Mouse (Mus musculus) MEL-GATA-1-ER (cell line): ENCODE data around the gene Lhx9.
"Not testable (repeated sequence)": the region's sequence is repeated elsewhere in the genome, so short reads cannot be mapped to it uniquely, and the experiment has no call there.

Experiments
- DNase-seq: peaks from one replicate; pipeline ENCODE4 v3.0.0-alpha.2; 2012; ENCODE audit warnings: low read depth; ENCODE audit errors: extremely low read depth

The Lhx9 gene

GRCm38 (mm10) chr1:138848511-138849109 lies at the start of gene Lhx9:
Gene Lhx9 (minus strand): TSS chr1:138848577.
- DNase-seq: no peak

DNA sequence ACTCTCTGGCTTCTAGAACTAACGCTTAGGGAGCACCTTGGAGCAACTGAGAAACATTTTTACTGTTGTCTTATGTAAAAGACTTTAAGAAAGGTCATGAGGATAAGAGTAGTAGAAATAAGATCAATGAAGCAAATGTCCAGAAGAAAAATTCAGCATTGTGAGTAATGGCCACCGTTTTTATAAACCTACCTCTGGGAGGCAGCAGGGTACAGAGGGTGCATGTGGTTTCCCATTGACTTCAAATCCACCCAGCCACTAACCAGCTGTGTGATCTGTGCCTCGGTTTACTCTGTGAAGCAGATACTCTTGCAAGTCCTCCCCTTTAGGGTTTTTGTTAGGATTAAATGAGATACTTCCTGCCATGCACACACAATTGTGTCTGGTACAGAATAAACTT lies 47.7 kb upstream of the Lhx9 start:
- DNase-seq: no peak

- no peak for DNase-seq
Measured at GRCm38 (mm10) chr1:138877470-138878254, 29.3 kb upstream of the Lhx9 start.

DNA sequence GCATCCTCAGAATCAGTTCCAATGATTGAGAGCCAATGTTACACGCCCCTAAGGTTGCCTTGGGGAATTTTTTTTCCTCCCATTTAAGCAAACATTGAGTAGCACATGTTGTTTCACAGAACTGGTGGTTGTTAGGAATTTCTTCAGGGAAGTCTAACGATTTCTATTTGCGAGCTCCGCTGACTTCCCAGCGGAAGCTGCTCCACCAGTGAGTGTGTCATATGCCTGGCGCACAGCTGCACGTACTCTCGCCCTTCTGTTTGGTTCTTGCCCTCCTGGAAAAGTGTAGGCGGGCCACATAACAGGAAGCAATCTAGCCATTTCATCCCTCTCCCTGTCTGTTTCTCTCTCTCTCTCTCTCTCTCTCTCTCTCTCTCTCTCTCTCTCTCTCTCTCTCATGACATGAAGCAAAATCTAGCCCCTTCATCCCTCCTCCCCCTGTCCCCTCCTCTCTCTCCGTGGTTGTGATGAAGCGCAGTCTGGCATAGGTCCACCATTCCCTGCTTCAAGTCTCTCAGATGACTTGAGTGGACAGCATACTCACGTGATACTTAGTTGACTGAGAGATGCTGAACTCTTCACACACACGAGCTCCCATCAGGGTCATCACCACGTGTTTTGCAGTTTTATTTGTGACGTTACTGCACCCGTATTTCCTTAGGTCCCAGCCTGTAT lies 28.1 kb upstream of the Lhx9 start:
- DNase-seq: no peak

- DNase-seq: not testable (repeated sequence)
Measured at GRCm38 (mm10) chr1:138856101-138856950, 7.9 kb upstream of the Lhx9 start, which contains the start of gene 2310009B15Rik. Gene 2310009B15Rik (minus strand): TSS chr1:138856852.

DNA sequence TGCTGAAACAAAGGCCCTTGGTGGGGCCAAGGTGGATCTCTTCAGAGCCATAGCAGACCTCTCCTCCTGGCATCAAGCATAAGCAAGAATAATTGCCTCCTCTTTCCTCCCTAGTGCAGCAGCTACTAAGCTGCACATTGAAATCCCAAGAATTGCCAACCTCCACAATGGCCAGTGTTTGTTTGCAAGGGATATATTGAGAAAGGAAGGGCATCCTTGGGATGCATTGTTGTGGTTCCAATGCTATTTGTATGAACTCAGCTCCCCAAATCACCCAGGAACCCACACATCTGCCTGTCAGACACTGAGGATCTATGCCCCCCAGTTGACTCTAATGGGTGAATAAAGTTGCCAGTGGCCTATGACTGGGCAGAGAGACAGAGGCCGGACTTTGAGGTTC lies 2.4 kb upstream of the Lhx9 start:
- DNase-seq: no peak

GRCm38 (mm10) chr1:138850161-138850539 lies 1.8 kb upstream of the Lhx9 start:
- no peak for DNase-seq

GRCm38 (mm10) chr1:138849531-138850160 lies 1.3 kb upstream of the Lhx9 start:
- no peak for DNase-seq

DNA sequence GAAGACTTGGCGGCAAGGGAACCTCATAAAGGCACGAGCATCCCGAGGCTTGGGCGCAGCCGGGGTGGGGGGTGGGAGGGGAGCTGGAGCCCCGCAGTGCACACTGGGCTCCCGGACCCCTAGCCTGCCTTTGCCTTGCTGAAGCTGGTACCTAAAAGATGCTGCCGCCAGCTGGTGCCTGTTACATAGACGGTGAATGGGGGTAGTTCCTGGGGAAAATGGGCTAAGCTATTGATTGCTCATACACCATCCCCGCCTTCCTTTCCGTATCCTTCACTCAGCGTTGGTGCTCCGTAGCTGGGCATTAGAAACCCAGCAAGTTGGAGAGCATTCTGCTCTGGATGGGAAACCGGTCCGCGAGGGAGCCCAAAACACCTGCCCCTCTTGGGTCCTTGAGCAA lies 351 bp downstream of the Lhx9 start:
- no peak for DNase-seq

- DNase-seq: no peak
Measured at GRCm38 (mm10) chr1:138847146-138847545, 1.2 kb downstream of the Lhx9 start.

GRCm38 (mm10) chr1:138846581-138846980 lies 1.8 kb downstream of the Lhx9 start:
- DNase-seq: no peak

DNA sequence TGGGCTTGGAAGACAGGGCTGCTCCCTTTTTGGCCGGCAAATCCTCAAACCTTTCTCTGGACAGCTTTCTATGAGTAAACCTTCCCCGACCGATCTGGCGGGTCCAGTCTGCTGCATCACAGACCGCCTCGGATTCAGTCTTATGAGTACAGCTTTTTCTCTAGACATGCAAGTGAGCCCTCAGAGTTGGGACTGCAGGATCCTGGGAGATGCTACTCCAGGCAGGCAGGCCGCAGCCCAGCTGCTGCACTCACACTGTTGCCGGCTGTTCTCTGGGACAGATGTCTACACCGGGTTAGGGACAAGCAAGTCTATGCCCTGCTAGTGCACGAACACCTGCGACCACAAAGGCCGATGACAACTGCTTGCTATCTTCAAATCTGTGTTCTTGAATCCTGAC lies 2.2 kb downstream of the Lhx9 start:
- no peak for DNase-seq

- no peak for DNase-seq
Measured at GRCm38 (mm10) chr1:138845481-138845880, 2.9 kb downstream of the Lhx9 start.

DNA sequence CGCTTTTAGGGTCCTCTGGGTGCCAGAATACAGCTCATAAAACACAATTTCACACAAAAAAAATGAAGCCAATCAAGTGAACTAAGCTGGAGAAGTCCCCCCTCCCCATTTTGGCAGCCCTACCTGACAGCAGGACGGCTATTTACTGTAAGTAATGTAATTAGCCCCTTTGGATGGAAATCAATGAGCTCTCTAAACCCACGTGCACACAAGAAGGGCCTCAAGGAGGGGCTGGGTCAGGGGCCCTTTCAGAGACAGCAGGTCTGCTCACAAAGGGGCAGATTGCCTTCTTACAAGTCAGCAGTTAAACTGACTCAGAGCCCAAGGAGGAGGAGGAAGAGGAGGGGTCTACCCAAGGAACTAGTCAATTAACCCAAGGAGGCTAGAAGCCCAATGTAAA lies 4.2 kb downstream of the Lhx9 start:
- no peak for DNase-seq

DNA sequence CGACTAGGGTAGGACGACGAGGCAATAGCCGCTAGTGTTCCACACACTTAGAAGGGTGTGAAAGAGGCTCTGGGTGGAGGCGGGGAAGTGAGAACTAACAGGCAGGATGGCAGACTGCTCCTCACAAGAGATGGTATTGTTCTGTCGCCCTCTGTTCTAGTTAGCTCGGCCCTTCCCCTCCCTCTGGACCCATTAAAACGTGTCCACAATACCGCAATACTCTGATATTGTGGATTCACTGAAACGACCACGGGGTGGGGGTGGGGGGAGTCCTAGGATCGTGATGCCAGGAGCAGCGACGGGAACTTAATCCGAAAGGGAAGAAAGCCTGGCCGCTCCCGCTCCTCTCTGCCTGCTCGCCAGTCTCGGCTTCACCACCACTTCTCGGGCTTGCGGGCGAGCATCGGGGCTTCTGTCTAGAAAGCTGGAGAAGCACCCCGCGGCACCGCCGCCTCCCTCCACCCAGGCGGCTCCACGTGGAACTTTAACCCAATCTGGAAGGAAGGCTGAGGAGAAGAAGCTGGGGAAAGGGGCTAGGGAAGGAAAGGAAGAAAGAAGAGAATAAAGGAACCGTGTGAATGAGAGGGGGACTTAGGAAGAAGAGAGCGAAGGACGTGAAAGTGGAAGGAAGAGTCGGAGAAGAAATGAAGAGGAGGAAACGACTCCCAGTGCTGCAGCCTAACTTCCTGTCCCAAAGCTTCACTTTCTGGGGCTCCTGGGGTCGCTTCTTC lies 4.9 kb downstream of the Lhx9 start:
- DNase-seq: no peak

DNA sequence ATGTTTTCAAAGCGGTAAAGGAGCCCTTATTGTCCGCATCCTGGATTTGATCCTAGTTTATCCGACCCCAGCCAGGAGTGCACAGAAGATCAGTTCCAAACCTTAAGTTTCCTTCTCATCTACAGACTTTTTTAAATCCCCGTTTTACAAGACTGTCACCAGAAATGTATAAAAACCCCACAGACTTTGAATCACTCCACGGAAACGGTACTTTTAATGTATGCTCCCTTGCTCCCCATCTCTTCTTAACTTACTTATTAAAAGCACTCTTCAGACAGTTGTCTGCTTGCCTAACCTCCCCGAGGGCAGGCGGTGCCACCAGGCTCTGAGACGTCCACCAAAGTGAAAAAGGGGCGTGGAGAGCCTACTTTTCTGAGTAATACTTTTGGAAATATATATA lies 5.6 kb downstream of the Lhx9 start:
- DNase-seq: no peak

DNA sequence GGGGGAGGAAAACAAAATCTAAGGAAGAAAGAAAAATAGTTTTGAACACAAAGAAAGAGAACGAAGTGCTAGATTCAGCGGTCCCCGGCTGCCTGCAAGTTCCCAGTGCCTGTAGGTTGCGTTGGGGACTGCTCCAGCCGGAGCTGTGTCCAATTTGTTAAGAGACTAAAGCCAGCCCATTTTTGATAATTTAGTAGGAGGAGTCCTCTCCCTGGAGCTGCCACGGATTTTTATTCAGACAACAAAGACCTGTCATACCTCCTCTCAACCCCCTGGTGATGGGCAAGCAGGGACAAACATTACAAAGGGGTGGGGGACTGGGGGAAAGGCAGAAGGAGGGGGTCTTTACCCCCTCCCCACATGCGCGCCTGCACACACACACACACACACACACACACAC lies 6.1 kb downstream of the Lhx9 start:
- no peak for DNase-seq

DNA sequence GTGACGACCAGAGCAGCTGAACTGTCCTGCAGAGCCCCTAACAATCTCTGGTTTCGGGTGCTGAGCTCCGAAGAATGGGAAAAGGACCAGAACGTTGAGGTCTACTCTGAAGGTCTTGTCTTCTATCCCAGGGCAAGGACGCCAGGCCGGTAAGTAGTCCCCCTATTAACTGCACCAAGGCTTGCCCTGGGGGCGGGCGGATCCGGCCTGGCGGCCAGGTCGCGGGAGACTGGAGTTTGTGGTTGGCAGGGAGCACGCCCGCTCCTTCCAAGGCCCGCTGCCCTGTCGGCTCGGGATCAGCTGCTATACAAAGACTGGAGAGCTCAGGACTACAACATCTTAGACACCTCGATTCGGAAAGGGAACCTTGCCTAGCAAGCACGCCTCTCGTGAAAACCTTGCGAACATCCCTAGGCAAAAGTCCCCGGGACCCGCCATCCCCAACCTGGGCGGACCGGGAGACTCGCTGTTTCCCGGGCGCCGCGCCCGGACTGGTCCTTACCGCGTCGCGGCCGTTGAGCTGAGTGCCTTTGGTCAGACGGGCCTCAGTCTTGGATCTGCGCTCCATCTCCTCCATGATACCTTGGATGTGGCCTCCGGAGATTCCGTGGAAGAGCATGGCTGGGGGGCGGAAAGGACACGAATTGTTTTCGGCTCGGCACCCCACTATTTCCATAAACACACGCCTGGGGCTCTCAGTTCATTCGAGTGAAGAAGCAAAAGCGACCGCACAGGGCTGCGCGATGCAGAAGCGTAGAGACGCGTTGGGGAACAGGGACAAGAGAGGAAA lies 6.9 kb downstream of the Lhx9 start:
- DNase-seq: no peak

GRCm38 (mm10) chr1:138840440-138841305 lies 7.7 kb downstream of the Lhx9 start:
- no peak for DNase-seq
